Mouse (Mus musculus) E14TG2a.4 (cell line): ENCODE results near the gene Parp3.

Source experiments
- CTCF ChIP-seq: conservative IDR thresholded peaks from 2 replicates; pipeline ENCODE4 v1.5.1; 2014; ENCODE audit warnings: low read length
- NANOG ChIP-seq: IDR thresholded peaks from 2 replicates; pipeline ENCODE4 v1.6.1; 2014; ENCODE audit warnings: borderline replicate concordance, low read length, mixed read lengths

DNA sequence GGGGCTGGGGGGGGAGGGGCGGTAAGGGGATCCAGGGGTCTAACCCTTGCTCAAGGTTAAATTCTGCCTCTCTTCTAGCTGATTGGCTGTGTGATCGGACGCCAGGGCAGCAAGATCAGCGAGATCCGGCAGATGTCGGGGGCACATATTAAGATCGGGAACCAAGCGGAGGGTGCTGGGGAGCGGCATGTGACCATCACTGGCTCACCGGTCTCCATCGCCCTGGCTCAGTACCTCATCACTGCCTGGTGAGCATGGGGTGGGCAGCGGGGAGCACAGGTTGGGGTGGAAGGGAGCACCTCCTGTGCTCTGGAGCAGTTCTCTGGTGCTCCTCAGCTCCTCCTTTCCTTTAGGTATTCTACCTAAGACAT, 14.3 kb downstream of the Parp3 start:
- no peak for TF ChIP-seq CTCF
- TF ChIP-seq NANOG = no peak
